Mouse (Mus musculus) gastrocnemius, adult 2 months (tissue): ENCODE results near the gene Cyp2s1. TPM values are rescaled to one million over a fixed set of nuclear protein-coding genes. Genes with fewer than 3 reads are reported as not detected.

Experiments
- DNase-seq: peaks from one replicate; pipeline ENCODE4 v3.0.0; 2022
- H3K27ac ChIP-seq: fragments of 200-600 bp; 2 replicates; pipeline ENCODE4 v1.8.1; 2022; ENCODE audit warnings: mild to moderate bottlenecking
- H3K4me3 ChIP-seq: fragments of 200-600 bp; 2 replicates; pipeline ENCODE4 v1.8.1; 2022; ENCODE audit warnings: mild to moderate bottlenecking, moderate library complexity
- CTCF ChIP-seq: fragments of 200-600 bp; IDR thresholded peaks from 2 replicates; pipeline ENCODE4 v1.8.1; 2022; ENCODE audit warnings: antibody characterized with exemption, mild to moderate bottlenecking, moderate library complexity
- intact Hi-C: fragments of 180-260 bp; cut with DNase I; formaldehyde crosslinking; loops from one replicate; pipeline ENCODE4 v1.15.1; 2025
- microRNA-seq: library from miRNA; unstranded; fragments of <30 nt; microRNA quantifications from one replicate; pipeline ENCODE4 v1.2.0, GENCODE M21; 2021
- total RNA-seq, 2 experiments: library from RNA; stranded (reverse); gene quantifications; 2 replicates each; pipeline ENCODE4 v1.2.3; 2021

Gene Cyp2s1
- total RNA-seq, 2 experiments from 2014 or later: 0.10 to 0.56 TPM

DNA sequence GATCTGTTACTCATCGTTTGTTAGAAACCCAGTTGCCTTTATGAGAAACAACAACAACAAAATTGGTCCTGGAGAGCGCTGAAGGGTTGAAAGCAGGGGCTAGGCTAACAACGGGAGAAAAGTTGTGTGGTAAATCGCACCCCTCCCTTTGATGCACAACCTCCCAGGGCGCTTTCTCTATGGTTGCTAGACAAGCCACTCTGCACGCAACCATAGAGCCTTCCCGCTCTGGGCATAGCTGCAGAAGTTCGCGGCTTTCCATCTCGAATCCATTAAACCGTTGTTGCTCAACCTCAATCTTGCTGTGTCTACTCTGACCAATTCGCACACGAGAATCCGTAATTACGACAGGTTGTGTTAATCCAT lies 61.3 kb downstream of the Cyp2s1 start:
- H3K27ac ChIP-seq: peak overlapping the region; percentile 97
- peak overlapping the region; percentile 76 for H3K4me3 ChIP-seq
- TF ChIP-seq CTCF: no peak
- intact Hi-C loops: loop anchor here (10.0 kb wide), 1 partner anchor 681 kb away; the partner anchor contains the start of genes Grik5 and Zfp574
- peak; percentile 69 for DNase-seq

DNA sequence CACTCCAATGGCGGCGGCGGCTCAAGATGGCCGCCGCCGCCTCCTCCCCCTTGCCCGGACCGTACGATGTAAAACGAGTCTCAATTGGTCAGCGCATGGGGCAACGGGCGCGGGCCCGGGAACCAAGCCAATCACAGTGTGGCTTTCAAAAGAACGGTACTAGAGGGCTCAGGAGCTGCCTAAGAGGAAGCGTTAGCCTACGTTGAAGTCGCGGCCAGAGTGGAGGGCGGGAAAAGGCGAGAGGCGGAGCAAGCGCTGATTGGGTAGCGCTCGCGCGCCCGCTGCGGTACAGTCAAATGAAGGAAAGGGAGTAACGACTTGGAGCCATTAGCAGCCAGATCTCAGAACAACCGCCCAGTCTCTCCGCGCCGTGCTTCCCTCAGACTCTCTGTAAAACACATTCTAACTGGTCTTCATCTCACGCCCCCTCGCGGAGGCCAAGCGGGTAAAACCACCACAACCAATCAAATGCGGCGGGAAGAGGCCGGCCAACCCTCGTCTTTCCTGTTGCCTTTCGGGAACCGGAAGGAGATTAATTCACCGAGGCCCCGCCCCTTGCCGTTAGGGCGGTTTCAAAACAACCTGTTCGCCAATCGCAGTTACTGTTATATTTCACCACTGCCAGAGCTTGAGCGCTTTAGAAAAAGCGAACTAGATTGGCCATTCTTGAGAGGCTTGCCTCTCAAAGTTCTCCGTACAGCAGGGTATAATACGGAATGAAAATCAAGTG lies 61.8 kb downstream of the Cyp2s1 start, which contains the start of gene Hnrnpul1:
TSS of gene Hnrnpul1 (minus strand) at position 20 of the 730 bp plus-strand sequence.
- DNase-seq: peak; percentile 99
- TF ChIP-seq CTCF: peak; percentile 50
- intact Hi-C loops: loop anchor here (5.0 to 10.0 kb wide), 2 partner anchors 38 to 680 kb away; partner anchors contain the start of genes Ccdc97, Grik5 and Zfp574
- Histone ChIP-seq H3K4me3 (peak within 1 kb of the TSS; percentile 76), H3K27ac (peak within 1 kb of the TSS; percentile 97)

DNA sequence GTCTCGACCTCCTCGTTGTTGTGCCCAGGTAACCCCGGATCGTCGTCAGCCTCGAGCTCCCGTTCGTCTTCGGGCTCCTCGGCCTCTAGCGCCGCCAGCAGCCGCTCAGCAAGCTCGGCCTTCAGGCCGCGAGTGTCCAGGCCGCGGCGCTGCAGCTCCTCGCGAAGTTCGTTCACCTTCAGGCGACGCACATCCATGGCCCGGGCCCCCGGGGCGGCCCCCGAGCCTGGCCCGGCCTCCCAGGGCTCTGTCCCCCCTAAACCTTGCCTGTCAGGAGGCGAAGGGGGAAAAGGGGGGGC lies 62.3 kb downstream of the Cyp2s1 start:
- intact Hi-C loops: loop anchor here (5.0 to 10.0 kb wide), 2 partner anchors 37 to 680 kb away; partner anchors contain the start of genes Ccdc97, Grik5 and Zfp574
- TF ChIP-seq CTCF: peak; percentile 48
- Histone ChIP-seq H3K4me3 (peak overlapping the region; percentile 76), H3K27ac (peak overlapping the region; percentile 97)
- no peak for DNase-seq

DNA sequence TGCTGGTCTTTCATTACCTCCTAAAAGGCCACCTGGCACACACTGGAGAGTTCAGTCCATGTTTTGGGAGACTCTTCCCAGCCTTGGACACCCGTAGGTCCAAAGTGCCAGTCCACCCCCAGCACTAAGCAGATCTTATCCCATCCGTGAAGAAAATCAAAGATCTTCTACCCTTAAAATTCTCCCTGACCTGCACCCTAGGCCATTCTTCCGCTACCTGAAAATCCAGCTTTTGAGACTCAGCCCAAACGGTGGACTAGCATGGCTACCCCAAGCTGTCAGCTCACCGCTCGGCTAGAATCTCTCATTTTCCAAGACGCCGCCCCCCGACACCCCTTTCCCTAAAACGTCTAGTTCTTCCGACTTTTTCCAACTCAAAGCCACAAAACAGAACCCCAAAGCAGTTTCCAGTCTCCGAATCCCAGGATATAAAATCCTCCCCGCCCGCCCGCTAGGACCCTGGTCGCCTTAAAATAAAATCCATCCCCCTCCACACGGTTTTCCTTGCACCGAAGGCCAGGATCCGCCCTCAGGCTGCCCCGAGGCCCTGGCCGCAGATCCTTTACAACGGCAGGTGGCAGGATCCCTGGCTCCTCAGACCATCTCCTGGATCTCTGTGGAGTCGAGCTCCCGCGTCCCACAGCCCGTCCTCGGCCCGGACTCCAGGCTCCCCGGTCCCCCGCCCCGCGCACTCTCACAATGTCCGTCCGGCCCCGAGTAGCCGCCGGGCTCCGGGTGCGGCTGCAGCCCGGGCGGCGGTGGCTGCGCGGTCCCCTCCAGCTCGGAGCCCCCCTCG lies 62.9 kb downstream of the Cyp2s1 start:
- no peak for TF ChIP-seq CTCF
- intact Hi-C loops: loop anchor here (5.0 to 10.0 kb wide), 2 partner anchors 37 to 679 kb away; partner anchors contain the start of genes Ccdc97, Grik5 and Zfp574
- Histone ChIP-seq H3K27ac (peak overlapping the region; percentile 97), H3K4me3 (peak overlapping the region; percentile 76)
- DNase-seq: no peak

DNA sequence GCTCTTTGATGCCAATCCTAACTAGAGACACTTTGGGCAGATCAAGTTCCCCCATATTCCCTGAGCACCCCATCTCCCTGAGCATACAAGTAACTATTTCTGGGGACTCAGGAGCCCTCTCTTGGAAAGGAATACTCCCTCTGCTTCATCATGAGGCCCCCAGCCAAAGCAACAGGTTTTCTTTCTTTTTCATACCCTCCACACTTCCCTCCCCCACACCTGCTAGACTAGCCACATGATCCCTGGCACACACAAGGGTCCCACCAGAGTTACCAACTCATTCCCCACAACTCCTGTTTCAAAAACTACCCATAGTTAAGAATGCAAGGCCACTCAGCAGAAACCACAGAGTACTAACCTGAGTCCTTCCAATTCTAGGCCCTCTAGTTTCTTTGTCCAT lies 63.6 kb downstream of the Cyp2s1 start:
- DNase-seq: peak; percentile 11
- Histone ChIP-seq H3K27ac (peak overlapping the region; percentile 97), H3K4me3 (peak overlapping the region; percentile 76)
- no peak for TF ChIP-seq CTCF
- intact Hi-C loops: loop anchor here (5.0 to 10.0 kb wide), 2 partner anchors 36 to 678 kb away; partner anchors contain the start of genes Ccdc97, Grik5 and Zfp574

Small RNAs within 50 kb of the gene (microRNA-seq; reads per million reads assigned to microRNA genes)
- gene Gm24865: not detected

Other genes starting within 250 kb of the Cyp2s1 start
- gene Erich4, start 201.0 kb downstream of the Cyp2s1 start, total RNA-seq: not detected
- 10 to 100 TPM; 33.7 to 54.2 TPM for gene Dmac2, start 197.5 kb downstream of the Cyp2s1 start, total RNA-seq
- gene B3gnt8, start 190.3 kb downstream of the Cyp2s1 start, total RNA-seq: 1 to 10 TPM; 1.5 to 1.6 TPM
- 100 to 1,000 TPM; 103 to 152 TPM for gene Bckdha, start 157.9 kb downstream of the Cyp2s1 start, total RNA-seq
- gene Exosc5, start 157.7 kb downstream of the Cyp2s1 start, total RNA-seq: 10 to 100 TPM; 24.1 to 24.3 TPM
- not detected for gene Tmem91, start 141.7 kb downstream of the Cyp2s1 start, total RNA-seq
- 1 to 10 TPM; 8.7 to 9.7 TPM for gene B9d2, start 136.1 kb downstream of the Cyp2s1 start, total RNA-seq
- gene Tgfb1, start 129.9 kb downstream of the Cyp2s1 start, total RNA-seq: 1 to 10 TPM; 4.6 to 6.6 TPM
- gene Ccdc97, start 97.8 kb downstream of the Cyp2s1 start, total RNA-seq: 10 to 100 TPM; 39.4 to 44.3 TPM
- gene Hnrnpul1, start 62.2 kb downstream of the Cyp2s1 start, total RNA-seq: 10 to 100 TPM; 66.3 to 72.8 TPM
- 10 to 100 TPM; 39.9 to 48.6 TPM for gene Axl, start 28.2 kb downstream of the Cyp2s1 start, total RNA-seq
- gene Cyp2b10, start 80.7 kb upstream of the Cyp2s1 start, total RNA-seq: not detected
- gene Cyp2b13, start 244.6 kb upstream of the Cyp2s1 start, total RNA-seq: not detected